Mouse (Mus musculus): Measurements from ENCODE around the gene Slc8a1. TPM values are rescaled to one million over a fixed set of nuclear protein-coding genes. Genes with fewer than 3 reads are reported as not detected.
A peak's percentile ranks its signal among the peaks of the same experiment; 100 is the strongest.

Slc8a1 gene
- polyA plus RNA-seq, 1 experiment: 2.1 TPM

- no peaks in the 10 kb centered on the region for H3K27me3 ChIP-seq (ENCODE audit: control insufficient read depth, insufficient read depth, insufficient read length)
- H3K4me3 ChIP-seq (ENCODE audit: insufficient read depth, poor library complexity, severe bottlenecking): no peak overlapping the region
- TF ChIP-seq CEBPB (IDR thresholded peaks at IDR 0.05; ENCODE audit: low read depth) (no peak), MYOD1 (IDR thresholded peaks at IDR 0.05; ENCODE audit: control insufficient read depth, insufficient read length, low read depth) (no peak), CTCF (IDR thresholded peaks at IDR 0.05; ENCODE audit: control insufficient read depth, insufficient read depth, insufficient read length) (no peak), MAX (IDR thresholded peaks at IDR 0.05) (no peak), FOSL1 (IDR thresholded peaks at IDR 0.05; ENCODE audit: insufficient read depth, low read length, poor library complexity, severe bottlenecking) (no peak), MYOG (IDR thresholded peaks at IDR 0.05; ENCODE audit: control insufficient read depth, extremely low read depth, insufficient read length) (no peak), USF1 (IDR thresholded peaks at IDR 0.05; ENCODE audit: low read depth) (no peak)
- no peaks in the 10 kb centered on the region for H3K36me3 ChIP-seq (ENCODE audit: control insufficient read depth, insufficient read depth)
- no peaks in the 10 kb centered on the region for H3K79me2 ChIP-seq (ENCODE audit: control insufficient read depth, insufficient read depth)
- H3ac ChIP-seq (ENCODE audit: control insufficient read depth, insufficient read length, low read depth): no peak overlapping the region
- H3K79me3 ChIP-seq (ENCODE audit: low read depth): no peaks in the 10 kb centered on the region
Observed at GRCm38 (mm10) chr17:81404225-81404624, 334.0 kb downstream of the Slc8a1 start.

DNA sequence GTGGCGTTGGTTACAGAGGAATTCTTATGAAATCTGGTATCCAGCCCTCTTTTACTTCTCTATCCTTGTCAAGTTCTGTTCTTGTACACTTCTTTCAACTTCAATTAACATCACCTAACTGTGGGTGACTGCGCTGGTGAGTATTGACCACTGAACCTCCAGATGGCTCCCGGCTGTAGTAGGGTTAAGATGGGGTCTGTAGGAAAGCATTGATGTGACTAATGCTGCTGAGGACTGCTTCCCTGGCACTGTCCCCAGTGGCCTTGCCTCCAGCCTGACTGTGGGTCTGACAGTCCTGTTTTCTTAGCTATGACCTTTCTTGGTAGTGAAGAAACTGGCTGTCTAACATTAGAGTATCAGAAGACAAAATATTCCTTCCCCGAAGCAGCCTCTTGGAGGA is 335.1 kb downstream of the Slc8a1 start:
- H3K4me3 ChIP-seq (ENCODE audit: insufficient read depth, poor library complexity, severe bottlenecking): no peak overlapping the region
- no peaks in the 10 kb centered on the region for H3K36me3 ChIP-seq (ENCODE audit: control insufficient read depth, insufficient read depth)
- TF ChIP-seq MYOG (IDR thresholded peaks at IDR 0.05; ENCODE audit: control insufficient read depth, extremely low read depth, insufficient read length): no peak

DNA sequence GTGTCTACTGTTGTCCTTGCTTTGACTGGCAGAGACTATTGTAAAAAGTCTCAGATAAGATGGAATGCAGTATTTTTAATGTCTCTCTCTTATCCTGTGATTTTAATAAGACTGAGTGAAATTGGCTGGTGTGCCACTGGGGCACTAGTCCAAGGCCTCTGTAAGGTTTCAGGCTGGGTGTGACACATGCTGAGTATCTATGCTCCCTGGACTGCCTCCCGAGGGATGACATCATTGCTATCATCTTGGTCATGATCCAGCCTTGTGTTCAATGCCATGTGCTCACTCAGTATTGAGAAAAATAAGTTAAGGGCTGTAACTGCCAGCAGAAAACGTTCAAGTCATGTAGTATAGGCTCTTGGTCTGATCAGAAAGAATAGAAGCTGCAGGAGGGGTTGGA is 335.5 kb downstream of the Slc8a1 start:
- Histone ChIP-seq H3ac (ENCODE audit: control insufficient read depth, insufficient read length, low read depth) (no peak overlapping the region), H3K79me3 (ENCODE audit: low read depth) (no peaks in the 10 kb centered on the region), H3K27me3 (ENCODE audit: control insufficient read depth, insufficient read depth, insufficient read length) (no peaks in the 10 kb centered on the region), H3K4me3 (ENCODE audit: insufficient read depth, poor library complexity, severe bottlenecking) (no peak overlapping the region), H3K79me2 (ENCODE audit: control insufficient read depth, insufficient read depth) (no peaks in the 10 kb centered on the region), H3K36me3 (ENCODE audit: control insufficient read depth, insufficient read depth) (no peaks in the 10 kb centered on the region)
- TF ChIP-seq FOSL1 (IDR thresholded peaks at IDR 0.05; ENCODE audit: insufficient read depth, low read length, poor library complexity, severe bottlenecking) (no peak), MYOD1 (IDR thresholded peaks at IDR 0.05; ENCODE audit: control insufficient read depth, insufficient read length, low read depth) (no peak), USF1 (IDR thresholded peaks at IDR 0.05; ENCODE audit: low read depth) (no peak), MAX (IDR thresholded peaks at IDR 0.05) (peak; percentile 22), CEBPB (IDR thresholded peaks at IDR 0.05; ENCODE audit: low read depth) (no peak), CTCF (IDR thresholded peaks at IDR 0.05; ENCODE audit: control insufficient read depth, insufficient read depth, insufficient read length) (no peak), MYOG (IDR thresholded peaks at IDR 0.05; ENCODE audit: control insufficient read depth, extremely low read depth, insufficient read length) (no peak)

More for the DNA sequence above, 335.1 kb downstream of the Slc8a1 start:
- H3K79me2 ChIP-seq (ENCODE audit: control insufficient read depth, insufficient read depth): no peaks in the 10 kb centered on the region
- no peaks in the 10 kb centered on the region for H3K79me3 ChIP-seq (ENCODE audit: low read depth)
- no peak overlapping the region for H3ac ChIP-seq (ENCODE audit: control insufficient read depth, insufficient read length, low read depth)
- no peaks in the 10 kb centered on the region for H3K27me3 ChIP-seq (ENCODE audit: control insufficient read depth, insufficient read depth, insufficient read length)

DNA sequence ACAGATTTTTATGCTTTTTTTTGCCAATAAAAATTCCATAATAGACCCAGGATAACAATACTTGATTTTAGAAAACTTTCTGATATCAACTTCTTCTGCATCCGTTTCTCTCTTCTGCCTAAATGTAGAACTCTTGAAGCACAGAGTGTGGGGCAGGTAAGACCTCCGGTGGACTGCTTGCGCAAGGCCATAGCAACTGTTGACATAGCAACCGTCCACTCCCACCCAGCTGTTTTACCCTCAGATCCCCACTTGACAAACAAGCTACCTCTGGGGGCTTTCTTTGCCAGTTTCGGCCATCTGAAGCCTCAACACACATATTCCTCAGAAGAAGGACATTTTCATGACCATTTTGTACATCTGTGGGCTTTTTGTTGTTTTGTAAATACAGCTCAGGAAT is 337.8 kb downstream of the Slc8a1 start:
- no peak for TF ChIP-seq MYOG (IDR thresholded peaks at IDR 0.05; ENCODE audit: control insufficient read depth, extremely low read depth, insufficient read length)
- TF ChIP-seq MAX (IDR thresholded peaks at IDR 0.05): no peak
- TF ChIP-seq CEBPB (IDR thresholded peaks at IDR 0.05; ENCODE audit: low read depth): no peak
- TF ChIP-seq USF1 (IDR thresholded peaks at IDR 0.05; ENCODE audit: low read depth): no peak
- no peak for TF ChIP-seq MYOD1 (IDR thresholded peaks at IDR 0.05; ENCODE audit: control insufficient read depth, insufficient read length, low read depth)
- TF ChIP-seq CTCF (IDR thresholded peaks at IDR 0.05; ENCODE audit: control insufficient read depth, insufficient read depth, insufficient read length): no peak
- Histone ChIP-seq H3K79me3 (ENCODE audit: low read depth) (no peaks in the 10 kb centered on the region), H3K4me3 (ENCODE audit: insufficient read depth, poor library complexity, severe bottlenecking) (no peak overlapping the region), H3K36me3 (ENCODE audit: control insufficient read depth, insufficient read depth) (no peaks in the 10 kb centered on the region), H3K79me2 (ENCODE audit: control insufficient read depth, insufficient read depth) (no peaks in the 10 kb centered on the region), H3ac (ENCODE audit: control insufficient read depth, insufficient read length, low read depth) (no peak overlapping the region), H3K27me3 (ENCODE audit: control insufficient read depth, insufficient read depth, insufficient read length) (no peaks in the 10 kb centered on the region)

GRCm38 (mm10) chr17:81397434-81397833 is 340.7 kb downstream of the Slc8a1 start:
- TF ChIP-seq MAX (IDR thresholded peaks at IDR 0.05): no peak
- TF ChIP-seq USF1 (IDR thresholded peaks at IDR 0.05; ENCODE audit: low read depth): no peak
- no peak for TF ChIP-seq CEBPB (IDR thresholded peaks at IDR 0.05; ENCODE audit: low read depth)
- no peak for TF ChIP-seq MYOD1 (IDR thresholded peaks at IDR 0.05; ENCODE audit: control insufficient read depth, insufficient read length, low read depth)
- TF ChIP-seq CTCF (IDR thresholded peaks at IDR 0.05; ENCODE audit: control insufficient read depth, insufficient read depth, insufficient read length): no peak
- TF ChIP-seq FOSL1 (IDR thresholded peaks at IDR 0.05; ENCODE audit: insufficient read depth, low read length, poor library complexity, severe bottlenecking): no peak
- no peak for TF ChIP-seq MYOG (IDR thresholded peaks at IDR 0.05; ENCODE audit: control insufficient read depth, extremely low read depth, insufficient read length)
- H3K36me3 ChIP-seq (ENCODE audit: control insufficient read depth, insufficient read depth): no peaks in the 10 kb centered on the region
- H3ac ChIP-seq (ENCODE audit: control insufficient read depth, insufficient read length, low read depth): no peak overlapping the region
- H3K79me2 ChIP-seq (ENCODE audit: control insufficient read depth, insufficient read depth): no peaks in the 10 kb centered on the region
- H3K79me3 ChIP-seq (ENCODE audit: low read depth): no peaks in the 10 kb centered on the region
- H3K4me3 ChIP-seq (ENCODE audit: insufficient read depth, poor library complexity, severe bottlenecking): no peak overlapping the region
- no peaks in the 10 kb centered on the region for H3K27me3 ChIP-seq (ENCODE audit: control insufficient read depth, insufficient read depth, insufficient read length)

DNA sequence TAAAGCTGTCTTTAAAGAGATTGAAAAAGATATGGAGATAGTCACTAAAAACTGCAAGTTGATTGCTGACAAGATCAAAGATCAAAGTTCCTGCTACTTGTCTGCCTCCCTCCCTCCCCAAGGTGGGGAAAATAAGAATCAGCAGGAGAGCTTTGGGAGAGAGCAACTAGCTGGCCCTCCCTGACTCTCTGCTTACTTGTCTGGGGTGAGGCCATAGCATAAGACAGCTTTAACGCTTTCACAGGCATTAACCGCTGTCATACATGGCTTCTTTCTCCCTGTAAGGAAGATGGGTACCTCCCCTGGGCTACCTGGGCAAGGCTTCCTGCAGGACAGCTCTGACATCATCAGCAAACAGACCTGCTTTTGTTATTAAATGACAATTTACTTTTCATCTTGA is 344.1 kb downstream of the Slc8a1 start:
- no peak overlapping the region for H3ac ChIP-seq (ENCODE audit: control insufficient read depth, insufficient read length, low read depth)
- H3K4me3 ChIP-seq (ENCODE audit: insufficient read depth, poor library complexity, severe bottlenecking): no peak overlapping the region
- no peaks in the 10 kb centered on the region for H3K79me3 ChIP-seq (ENCODE audit: low read depth)
- TF ChIP-seq CEBPB (IDR thresholded peaks at IDR 0.05; ENCODE audit: low read depth) (no peak), MYOG (IDR thresholded peaks at IDR 0.05; ENCODE audit: control insufficient read depth, extremely low read depth, insufficient read length) (no peak), CTCF (IDR thresholded peaks at IDR 0.05; ENCODE audit: control insufficient read depth, insufficient read depth, insufficient read length) (no peak), MYOD1 (IDR thresholded peaks at IDR 0.05; ENCODE audit: control insufficient read depth, insufficient read length, low read depth) (no peak), MAX (IDR thresholded peaks at IDR 0.05) (no peak), FOSL1 (IDR thresholded peaks at IDR 0.05; ENCODE audit: insufficient read depth, low read length, poor library complexity, severe bottlenecking) (no peak), USF1 (IDR thresholded peaks at IDR 0.05; ENCODE audit: low read depth) (no peak)
- H3K27me3 ChIP-seq (ENCODE audit: control insufficient read depth, insufficient read depth, insufficient read length): no peaks in the 10 kb centered on the region
- H3K79me2 ChIP-seq (ENCODE audit: control insufficient read depth, insufficient read depth): no peaks in the 10 kb centered on the region
- no peaks in the 10 kb centered on the region for H3K36me3 ChIP-seq (ENCODE audit: control insufficient read depth, insufficient read depth)

All from C2C12 (cell line).